Mouse (Mus musculus): ENCODE data around the gene Glipr1. TPM values are rescaled to one million over a fixed set of nuclear protein-coding genes. Genes with fewer than 3 reads are reported as not detected.
A peak's percentile ranks its signal among the peaks of the same experiment; 100 is the strongest.

Glipr1 gene
- total and polyA plus RNA-seq, 2 experiments: 0.32 to 1.0 TPM

- DNase-seq (ENCODE audit: extremely low read depth, low read depth, low spot score): no peak
- no peak overlapping the region for H3K9ac ChIP-seq (ENCODE audit: low read depth, low read length)
- no peaks in the 10 kb centered on the region for H3K36me3 ChIP-seq (ENCODE audit: control insufficient read depth, insufficient read depth, low read length)
- TF ChIP-seq CTCF (IDR thresholded peaks at IDR 0.05; ENCODE audit: low read depth, low read length) (no peak), POLR2A (IDR thresholded peaks at IDR 0.05; ENCODE audit: extremely low read depth, insufficient read depth, low read length) (no peak)
- no peak overlapping the region for H3K4me3 ChIP-seq (ENCODE audit: insufficient read depth, low read depth, low read length)
- no peaks in the 10 kb centered on the region for H3K79me2 ChIP-seq (ENCODE audit: control insufficient read depth, insufficient read depth, low read length)
- peaks cover 4% of the 10 kb centered on the region for H3K4me1 ChIP-seq (ENCODE audit: control insufficient read depth, insufficient read depth, low read length)
- WGBS: 73% methylated on average over 3 of the region's 3 CpGs
- H3K27ac ChIP-seq (replicated peaks; ENCODE audit: insufficient read depth, low read depth, low read length): no peak overlapping the region
- no peaks in the 10 kb centered on the region for H3K27me3 ChIP-seq (ENCODE audit: control insufficient read depth, insufficient read depth, low read length)
Observed at GRCm38 (mm10) chr10:111945563-111945962, 56.9 kb downstream of the Glipr1 start.

DNA sequence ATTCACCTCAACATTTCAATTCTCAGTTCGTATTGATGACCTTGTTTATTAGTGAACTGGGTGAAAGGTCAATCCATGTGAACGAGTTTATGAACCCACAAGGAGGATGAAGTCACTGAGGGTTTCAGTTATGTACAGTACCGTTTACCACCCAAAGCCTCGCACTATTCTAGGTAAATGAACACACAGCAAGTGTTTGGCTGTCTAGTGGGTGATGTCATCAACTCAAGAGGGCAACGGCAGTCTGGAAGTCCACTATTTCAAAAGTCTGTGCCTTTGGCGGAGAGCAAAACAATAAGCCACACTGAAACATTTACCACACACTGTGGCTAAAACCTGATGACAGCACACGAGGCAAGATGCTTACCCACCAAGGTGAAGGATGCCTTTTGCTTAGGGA lies 59.4 kb downstream of the Glipr1 start:
- Histone ChIP-seq H3K27ac (replicated peaks; ENCODE audit: insufficient read depth, low read depth, low read length) (no peak overlapping the region), H3K79me2 (ENCODE audit: control insufficient read depth, insufficient read depth, low read length) (no peaks in the 10 kb centered on the region), H3K4me1 (ENCODE audit: control insufficient read depth, insufficient read depth, low read length) (peaks cover 4% of the 10 kb centered on the region), H3K4me3 (ENCODE audit: insufficient read depth, low read depth, low read length) (no peak overlapping the region), H3K27me3 (ENCODE audit: control insufficient read depth, insufficient read depth, low read length) (no peaks in the 10 kb centered on the region), H3K9ac (ENCODE audit: low read depth, low read length) (no peak overlapping the region), H3K36me3 (ENCODE audit: control insufficient read depth, insufficient read depth, low read length) (no peaks in the 10 kb centered on the region)
- DNase-seq (ENCODE audit: extremely low read depth, low read depth, low spot score): peak; percentile 63
- 37% methylated on average over 7 of the region's 7 CpGs for WGBS
- TF ChIP-seq POLR2A (IDR thresholded peaks at IDR 0.05; ENCODE audit: extremely low read depth, insufficient read depth, low read length) (no peak), CTCF (IDR thresholded peaks at IDR 0.05; ENCODE audit: low read depth, low read length) (no peak)

- no peaks in the 10 kb centered on the region for H3K36me3 ChIP-seq (ENCODE audit: control insufficient read depth, insufficient read depth, low read length)
- H3K79me2 ChIP-seq (ENCODE audit: control insufficient read depth, insufficient read depth, low read length): no peaks in the 10 kb centered on the region
- peaks cover 13% of the 10 kb centered on the region for H3K4me1 ChIP-seq (ENCODE audit: control insufficient read depth, insufficient read depth, low read length)
- no peak overlapping the region for H3K9ac ChIP-seq (ENCODE audit: low read depth, low read length)
- no peak overlapping the region for H3K27ac ChIP-seq (replicated peaks; ENCODE audit: insufficient read depth, low read depth, low read length)
- H3K27me3 ChIP-seq (ENCODE audit: control insufficient read depth, insufficient read depth, low read length): no peaks in the 10 kb centered on the region
- 69% methylated on average over 5 of the region's 5 CpGs for WGBS
- no peak overlapping the region for H3K4me3 ChIP-seq (ENCODE audit: insufficient read depth, low read depth, low read length)
- TF ChIP-seq CTCF (IDR thresholded peaks at IDR 0.05; ENCODE audit: low read depth, low read length) (no peak), POLR2A (IDR thresholded peaks at IDR 0.05; ENCODE audit: extremely low read depth, insufficient read depth, low read length) (no peak)
- DNase-seq (ENCODE audit: extremely low read depth, low read depth, low spot score): no peak
Observed at GRCm38 (mm10) chr10:111937146-111937534, 65.3 kb downstream of the Glipr1 start.

GRCm38 (mm10) chr10:111936491-111937145 lies 65.8 kb downstream of the Glipr1 start:
- Histone ChIP-seq H3K9ac (ENCODE audit: low read depth, low read length) (no peak overlapping the region), H3K27me3 (ENCODE audit: control insufficient read depth, insufficient read depth, low read length) (no peaks in the 10 kb centered on the region), H3K4me3 (ENCODE audit: insufficient read depth, low read depth, low read length) (no peak overlapping the region), H3K79me2 (ENCODE audit: control insufficient read depth, insufficient read depth, low read length) (no peaks in the 10 kb centered on the region), H3K27ac (replicated peaks; ENCODE audit: insufficient read depth, low read depth, low read length) (peak overlapping the region; percentile 6; the same call in 1 of the 2 replicates), H3K4me1 (ENCODE audit: control insufficient read depth, insufficient read depth, low read length) (peaks cover 13% of the 10 kb centered on the region), H3K36me3 (ENCODE audit: control insufficient read depth, insufficient read depth, low read length) (no peaks in the 10 kb centered on the region)
- 24% methylated on average over 13 of the region's 13 CpGs for WGBS
- DNase-seq (ENCODE audit: extremely low read depth, low read depth, low spot score): peak; percentile 90
- TF ChIP-seq CTCF (IDR thresholded peaks at IDR 0.05; ENCODE audit: low read depth, low read length) (no peak), POLR2A (IDR thresholded peaks at IDR 0.05; ENCODE audit: extremely low read depth, insufficient read depth, low read length) (no peak)

DNA sequence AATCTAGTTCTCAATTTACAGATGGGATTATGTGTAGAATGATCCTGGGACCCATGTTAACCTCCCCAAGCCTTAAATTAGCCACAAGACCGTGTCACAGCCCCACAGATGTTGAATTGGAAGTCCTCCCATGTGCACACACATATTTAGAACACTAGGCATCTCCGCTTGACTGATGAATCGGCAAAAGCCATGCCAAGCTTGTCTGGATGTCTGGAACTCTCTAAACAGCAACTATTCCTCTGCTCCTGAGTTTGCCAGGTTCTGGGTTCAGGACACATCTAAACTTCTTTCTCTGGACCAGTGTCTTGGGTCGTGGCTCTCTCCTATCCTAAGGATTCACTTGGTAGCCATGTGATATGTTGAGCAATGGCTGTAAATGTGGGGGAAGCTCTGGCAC lies 66.4 kb downstream of the Glipr1 start:
- Histone ChIP-seq H3K4me3 (ENCODE audit: insufficient read depth, low read depth, low read length) (no peak overlapping the region), H3K9ac (ENCODE audit: low read depth, low read length) (no peak overlapping the region), H3K36me3 (ENCODE audit: control insufficient read depth, insufficient read depth, low read length) (no peaks in the 10 kb centered on the region), H3K27me3 (ENCODE audit: control insufficient read depth, insufficient read depth, low read length) (no peaks in the 10 kb centered on the region), H3K79me2 (ENCODE audit: control insufficient read depth, insufficient read depth, low read length) (no peaks in the 10 kb centered on the region), H3K4me1 (ENCODE audit: control insufficient read depth, insufficient read depth, low read length) (peaks cover 13% of the 10 kb centered on the region), H3K27ac (replicated peaks; ENCODE audit: insufficient read depth, low read depth, low read length) (0 out of 2 replicates have a peak overlapping the region, but pooled peaks have one; percentile 7)
- no peak for DNase-seq (ENCODE audit: extremely low read depth, low read depth, low spot score)
- 50% methylated on average over 4 of the region's 4 CpGs for WGBS
- no peak for TF ChIP-seq CTCF (IDR thresholded peaks at IDR 0.05; ENCODE audit: low read depth, low read length)
- TF ChIP-seq POLR2A (IDR thresholded peaks at IDR 0.05; ENCODE audit: extremely low read depth, insufficient read depth, low read length): no peak

Other genes starting within 250 kb of the Glipr1 start
- gene Krr1, start 30.0 kb downstream of the Glipr1 start, total RNA-seq (2014; rRNA removed): 13.2 and 13.6 TPM in 2 replicates
- gene Krr1, start 30.0 kb downstream of the Glipr1 start, polyA plus RNA-seq (2012; rRNA removed): 2.6 and 3.0 TPM in 2 replicates
- not detected in 2 replicates for gene Glipr1l1, start 57.6 kb upstream of the Glipr1 start, total RNA-seq (2014; rRNA removed)
- gene Glipr1l1, start 57.6 kb upstream of the Glipr1 start, polyA plus RNA-seq (2012; rRNA removed): not detected in 2 replicates
- not detected in 2 replicates for gene Glipr1l2, start 80.7 kb upstream of the Glipr1 start, total RNA-seq (2014; rRNA removed)
- gene Glipr1l2, start 80.7 kb upstream of the Glipr1 start, polyA plus RNA-seq (2012; rRNA removed): not detected in 2 replicates
- gene Glipr1l3, start 157.7 kb upstream of the Glipr1 start, total RNA-seq (2014; rRNA removed): not detected in 2 replicates
- not detected in 2 replicates for gene Glipr1l3, start 157.7 kb upstream of the Glipr1 start, polyA plus RNA-seq (2012; rRNA removed)
- not detected in 2 replicates for gene Caps2, start 161.0 kb upstream of the Glipr1 start, total RNA-seq (2014; rRNA removed)
- gene Caps2, start 161.0 kb upstream of the Glipr1 start, polyA plus RNA-seq (2012; rRNA removed): not detected in 2 replicates